Mouse (Mus musculus) neural tube, embryonic 15.5 days (tissue): ENCODE data around the gene Lin28b. TPM values are rescaled to one million over a fixed set of nuclear protein-coding genes. Genes with fewer than 3 reads are reported as not detected.
A peak's percentile ranks its signal among the peaks of the same experiment; 100 is the strongest.

Experiments
- ATAC-seq: fragments of 200-750 bp; cut with Nextera tagmentation; 2 replicates; pipeline ENCODE4 v1.8.0; 2017; ENCODE audit warnings: mild to moderate bottlenecking, moderate TSS enrichment, moderate library complexity; ENCODE audit not compliant: low FRiP score
- H3K27ac ChIP-seq: fragments of 300-500 bp; sonication (generic); replicated peaks from 2 replicates; pipeline ENCODE4 v1.5.1; 2015; ENCODE audit warnings: mild to moderate bottlenecking, inconsistent platforms
- H3K27me3 ChIP-seq: fragments of 300-500 bp; sonication (generic); replicated peaks from 2 replicates; pipeline ENCODE4 v1.6.1; 2015; ENCODE audit warnings: inconsistent platforms
- H3K36me3 ChIP-seq: fragments of 300-500 bp; sonication (generic); 2 replicates; pipeline ENCODE4 v1.6.1; 2015; ENCODE audit warnings: inconsistent platforms
- H3K4me1 ChIP-seq: fragments of 300-500 bp; sonication (generic); 2 replicates; pipeline ENCODE4 v1.6.1; 2015; ENCODE audit warnings: inconsistent platforms
- H3K4me2 ChIP-seq: fragments of 300-500 bp; sonication (generic); 2 replicates; pipeline ENCODE4 v1.6.1; 2015; ENCODE audit warnings: inconsistent platforms, mild to moderate bottlenecking, moderate library complexity
- H3K4me3 ChIP-seq: fragments of 300-500 bp; sonication (generic); replicated peaks from 2 replicates; pipeline ENCODE4 v1.5.1; 2015; ENCODE audit warnings: mild to moderate bottlenecking, inconsistent platforms
- H3K9ac ChIP-seq: fragments of 300-500 bp; sonication (generic); replicated peaks from 2 replicates; pipeline ENCODE4 v1.6.1; 2015; ENCODE audit warnings: mild to moderate bottlenecking, inconsistent platforms
- H3K9me3 ChIP-seq: fragments of 300-500 bp; sonication (generic); replicated peaks from 2 replicates; pipeline ENCODE4 v1.6.1; 2016; ENCODE audit warnings: inconsistent platforms
- WGBS: fragments of 180-500 bp; shearing (Covaris S2); methylation state at CpG from one replicate; pipeline ENCODE4 v1.1.7; 2015; ENCODE audit warnings: mixed read lengths; 5-methylcytosine and 5-hydroxymethylcytosine counted together
- polyA plus RNA-seq: library from polyadenylated mRNA; unstranded; fragments of >200 nt; fragmentation: Nextera tagmentation; extraction: Ambion mirVana; gene quantifications from 2 replicates; pipeline ENCODE4 v1.2.1, GENCODE M21; 2015

The Lin28b gene
- polyA plus RNA-seq, 1 experiment from 2014 or later = 6.9 TPM

GRCm38 (mm10) chr10:45345217-45345616 lies 141.0 kb downstream of the Lin28b start:
- Histone ChIP-seq H3K27me3 (no peaks in the 10 kb centered on the region), H3K9me3 (no peaks in the 10 kb centered on the region), H3K4me1 (no peaks in the 10 kb centered on the region), H3K4me2 (no peak overlapping the region), H3K36me3 (no peaks in the 10 kb centered on the region; the same call in 1 of the 2 replicates), H3K27ac (no peak overlapping the region), H3K9ac (no peak overlapping the region), H3K4me3 (no peak overlapping the region)
- ATAC-seq = no peak
- WGBS = 71% methylated on average over 9 of the region's 9 CpGs

GRCm38 (mm10) chr10:45344381-45344780 lies 141.8 kb downstream of the Lin28b start:
- Histone ChIP-seq H3K4me3 (no peak overlapping the region), H3K4me2 (no peak overlapping the region), H3K27me3 (no peaks in the 10 kb centered on the region), H3K36me3 (no peaks in the 10 kb centered on the region; the same call in 1 of the 2 replicates), H3K9me3 (no peaks in the 10 kb centered on the region), H3K9ac (no peak overlapping the region), H3K27ac (no peak overlapping the region), H3K4me1 (no peaks in the 10 kb centered on the region)
- no peak for ATAC-seq
- WGBS = 84% methylated on average over 4 of the region's 4 CpGs

- Histone ChIP-seq H3K9me3 (no peaks in the 10 kb centered on the region), H3K4me2 (no peak overlapping the region), H3K27ac (no peak overlapping the region), H3K4me1 (peaks cover 7% of the 10 kb centered on the region; the same call in 1 of the 2 replicates), H3K4me3 (no peak overlapping the region), H3K9ac (no peak overlapping the region), H3K36me3 (no peaks in the 10 kb centered on the region; the same call in 1 of the 2 replicates), H3K27me3 (peaks cover 8% of the 10 kb centered on the region; the same call in 1 of the 2 replicates)
- WGBS = 74% methylated on average over 7 of the region's 7 CpGs
- no peak for ATAC-seq
These were observed 147.1 kb downstream of the Lin28b start for GRCm38 (mm10) chr10:45339106-45339505.

- H3K4me2 ChIP-seq = peak within 1 kb of the TSS; percentile 75
- H3K4me3 ChIP-seq = peak within 1 kb of the TSS; percentile 68
- peak; percentile 83 for ATAC-seq
- H3K9ac ChIP-seq = peak within 1 kb of the TSS; percentile 50
- H3K36me3 ChIP-seq = no peaks in the 10 kb centered on the region
- under 1% methylated on average over 111 of the region's 116 CpGs for WGBS
- H3K9me3 ChIP-seq = no peaks in the 10 kb centered on the region
- peaks cover 7% of the 10 kb centered on the region; the same call in 1 of the 2 replicates for H3K4me1 ChIP-seq
- H3K27ac ChIP-seq = no peak within 1 kb of the TSS; the same call in 1 of the 2 replicates
- H3K27me3 ChIP-seq = peaks cover 13% of the 10 kb centered on the region; the same call in 1 of the 2 replicates
These were observed 150.5 kb downstream of the Lin28b start, which contains the start of gene Bves for GRCm38 (mm10) chr10:45335434-45336422. Gene Bves (plus strand): TSS chr10:45335772.

GRCm38 (mm10) chr10:45334925-45335324 lies 151.3 kb downstream of the Lin28b start:
- 18% methylated on average over 7 of the region's 7 CpGs for WGBS
- Histone ChIP-seq H3K36me3 (no peaks in the 10 kb centered on the region), H3K4me3 (peak overlapping the region; percentile 68), H3K4me2 (peak overlapping the region; percentile 75), H3K27me3 (peaks cover 13% of the 10 kb centered on the region; the same call in 1 of the 2 replicates), H3K27ac (no peak overlapping the region), H3K9me3 (no peaks in the 10 kb centered on the region), H3K9ac (no peak overlapping the region), H3K4me1 (peaks cover 7% of the 10 kb centered on the region; the same call in 1 of the 2 replicates)
- ATAC-seq = peak; percentile 72

- WGBS = 51% methylated on average over 7 of the region's 7 CpGs
These were observed 157.8 kb downstream of the Lin28b start for GRCm38 (mm10) chr10:45328196-45329000.

More at GRCm38 (mm10) chr10:45328196-45329000, 157.8 kb downstream of the Lin28b start:
- H3K27me3 ChIP-seq = no peaks in the 10 kb centered on the region; the same call in 1 of the 2 replicates
- no peaks in the 10 kb centered on the region for H3K36me3 ChIP-seq
- peak; percentile 85 for ATAC-seq
- 0 out of 2 replicates have a peak, but pooled peaks cover 5% of the 10 kb centered on the region for H3K4me1 ChIP-seq
- H3K27ac ChIP-seq = no peak overlapping the region
- H3K9me3 ChIP-seq = no peaks in the 10 kb centered on the region
- no peak overlapping the region for H3K9ac ChIP-seq
- no peak overlapping the region for H3K4me3 ChIP-seq
- no peak overlapping the region for H3K4me2 ChIP-seq

Other genes with a start within 250 kb of the Lin28b start
- 3.0 and 3.3 TPM in 2 replicates for gene Bves, start 150.6 kb downstream of the Lin28b start, polyA plus RNA-seq
- gene Hace1, start 91.4 kb upstream of the Lin28b start, polyA plus RNA-seq = 13.2 and 16.8 TPM in 2 replicates